ENCODE assay signal across 9 mouse cellular contexts in genomic region chr7:145098335-145098734, GRCm38 (mm10).
DNase-seq lines count a peak whose midpoint lies in the region; ATAC-seq and TF ChIP-seq lines count a peak whose summit lies in the region.
"Had no signal": no experiment of that assay in that cellular context is flagged by ENCODE, and none has a peak within 500 bp of the region (broad histone marks: within the 10 kb centered on the region; RNA-seq: fewer than 3 reads in every experiment).

No protein-coding gene starts in this region.

- DNase-seq in kidney, postnatal 0 days (ENCODE audit: low spot score) = no peak
- DNase-seq in kidney, adult 18-20 months = no peak
- peak; percentile 44 for DNase-seq in adrenal gland, postnatal 14 days
- peak; percentile 43 for DNase-seq in lung, postnatal 14 days
- no peak for DNase-seq in cerebellum, adult 8-10 months
- DNase-seq in left cerebral cortex, postnatal 14 days (ENCODE audit: low spot score in 2 of 2) = no peak

- no peak overlapping the region for H3ac ChIP-seq in C2C12 (ENCODE audit: control insufficient read depth, insufficient read length, low read depth)

- no peak for ATAC-seq in kidney, postnatal 0 days (replicated peaks; ENCODE audit: low FRiP score, low read depth)
- ATAC-seq in kidney, embryonic 15.5 days (replicated peaks; ENCODE audit: low FRiP score) = no peak

- H3K9ac ChIP-seq in kidney, postnatal 0 days (ENCODE audit: low read depth, low read length) = no peak overlapping the region
- H3K9ac ChIP-seq in kidney, embryonic 15.5 days = no peak overlapping the region
- H3K9ac ChIP-seq: hindbrain, embryonic 14.5 days had no signal

- WGBS in kidney, postnatal 0 days = 91% methylated on average over 6 of the region's 6 CpGs
- WGBS in kidney, embryonic 15.5 days = 90% methylated on average over 6 of the region's 6 CpGs

- TF ChIP-seq CTCF in kidney, postnatal 0 days (IDR thresholded peaks at IDR 0.05; ENCODE audit: low read depth) = peak; percentile 49; the same call in 1 of the 2 replicates
- TF ChIP-seq CTCF in C2C12 (IDR thresholded peaks at IDR 0.05; ENCODE audit: control insufficient read depth, insufficient read depth, insufficient read length) = peak; percentile 15

- H3K79me2 ChIP-seq in C2C12 (ENCODE audit: control insufficient read depth, insufficient read depth) = no peaks in the 10 kb centered on the region

- no peak overlapping the region for H3K4me2 ChIP-seq in kidney, postnatal 0 days (ENCODE audit: low read length)
- no peak overlapping the region for H3K4me2 ChIP-seq in kidney, embryonic 15.5 days
- H3K4me2 ChIP-seq: hindbrain, embryonic 14.5 days had no signal

- H3K79me3 ChIP-seq in C2C12 (ENCODE audit: low read depth) = no peaks in the 10 kb centered on the region

- intact Hi-C loops in left cerebral cortex, postnatal 14 days (cut with DNase I) = loop anchor here (5.0 kb wide), 1 partner anchor 161 kb away; the partner anchor contains the start of gene Ccnd1

- H3K36me3 ChIP-seq in kidney, postnatal 0 days (ENCODE audit: insufficient read depth, low read length) = no peaks in the 10 kb centered on the region
- no peaks in the 10 kb centered on the region for H3K36me3 ChIP-seq in C2C12 (ENCODE audit: control insufficient read depth, insufficient read depth)
- H3K36me3 ChIP-seq in kidney, embryonic 15.5 days = no peaks in the 10 kb centered on the region

- H3K4me3 ChIP-seq in kidney, postnatal 0 days (replicated peaks; ENCODE audit: low read depth, low read length) = no peak overlapping the region
- no peak overlapping the region for H3K4me3 ChIP-seq in C2C12 (ENCODE audit: insufficient read depth, poor library complexity, severe bottlenecking)
- no peak overlapping the region for H3K4me3 ChIP-seq in kidney, embryonic 15.5 days (replicated peaks)

- no peaks in the 10 kb centered on the region for H3K9me3 ChIP-seq in kidney, postnatal 0 days (replicated peaks; ENCODE audit: low read length)
- H3K9me3 ChIP-seq in kidney, embryonic 15.5 days (replicated peaks) = no peaks in the 10 kb centered on the region

- H3K27ac ChIP-seq in kidney, postnatal 0 days = no peak overlapping the region
- H3K27ac ChIP-seq in kidney, embryonic 15.5 days = no peak overlapping the region
- H3K27ac ChIP-seq: hindbrain, embryonic 14.5 days had no signal

- no peaks in the 10 kb centered on the region for H3K27me3 ChIP-seq in kidney, postnatal 0 days (ENCODE audit: insufficient read depth, low read length)
- no peaks in the 10 kb centered on the region for H3K27me3 ChIP-seq in C2C12 (ENCODE audit: control insufficient read depth, insufficient read depth, insufficient read length)
- no peaks in the 10 kb centered on the region for H3K27me3 ChIP-seq in kidney, embryonic 15.5 days

- peaks cover 3% of the 10 kb centered on the region; the same call in 1 of the 2 replicates for H3K4me1 ChIP-seq in kidney, postnatal 0 days (replicated peaks; ENCODE audit: insufficient read depth, low read length)
- peaks cover 9% of the 10 kb centered on the region for H3K4me1 ChIP-seq in kidney, embryonic 15.5 days

TF ChIP-seq in C2C12, 6 proteins besides CTCF, POLR2A, EP300 and RAD21:
- TF ChIP-seq USF1 (IDR thresholded peaks at IDR 0.05; ENCODE audit: low read depth) (no peak), MAX (IDR thresholded peaks at IDR 0.05) (no peak), FOSL1 (IDR thresholded peaks at IDR 0.05; ENCODE audit: insufficient read depth, low read length, poor library complexity, severe bottlenecking) (no peak), CEBPB (IDR thresholded peaks at IDR 0.05; ENCODE audit: low read depth) (no peak), MYOD1 (IDR thresholded peaks at IDR 0.05; ENCODE audit: control insufficient read depth, insufficient read length, low read depth) (no peak), MYOG (IDR thresholded peaks at IDR 0.05; ENCODE audit: control insufficient read depth, extremely low read depth, insufficient read length) (no peak)

Comparison
In these comparisons a context has a peak if more than half of its experiments do, and no peak if none do; other contexts are left out.
1. DNase-seq: peak in adrenal gland, postnatal 14 days (single experiment) and lung, postnatal 14 days (single experiment); none in kidney, postnatal 0 days (single experiment), kidney, adult 18-20 months (single experiment), cerebellum, adult 8-10 months (single experiment) and left cerebral cortex, postnatal 14 days (0 of 2).